Mouse (Mus musculus): ENCODE results near the gene Plxnc1. TPM values are rescaled to one million over a fixed set of nuclear protein-coding genes. Genes with fewer than 3 reads are reported as not detected.
A peak's percentile ranks its signal among the peaks of the same experiment; 100 is the strongest.

Gene Plxnc1
- polyA plus RNA-seq (2016; fragmentation: Nextera tagmentation; extraction: Ambion mirVana): 6.7 and 8.5 TPM in 2 replicates

GRCm38 (mm10) chr10:94944691-94945205 is at the start of gene Plxnc1:
TSS of gene Plxnc1 (minus strand) at chr10:94944835.
- Histone ChIP-seq H3K9me3 (replicated peaks) (no peaks in the 10 kb centered on the region), H3K4me1 (replicated peaks) (peaks cover 32% of the 10 kb centered on the region), H3K36me3 (no peaks in the 10 kb centered on the region), H3K27me3 (replicated peaks) (peaks cover 39% of the 10 kb centered on the region), H3K9ac (peak within 1 kb of the TSS; percentile 76), H3K4me3 (peak within 1 kb of the TSS; percentile 78), H3K27ac (ENCODE audit: poor library complexity, severe bottlenecking) (peak within 1 kb of the TSS; percentile 55; the same call in 1 of the 2 replicates), H3K4me2 (peak within 1 kb of the TSS; percentile 95)
- ATAC-seq (ENCODE audit: insufficient number of reproducible peaks, low FRiP score): peak; percentile 43; the same call in 1 of the 2 replicates
- 5% methylated on average over 40 of the region's 57 CpGs for WGBS

- ATAC-seq (ENCODE audit: insufficient number of reproducible peaks, low FRiP score): no peak; the same call in 1 of the 2 replicates
- peak overlapping the region; percentile 66 for H3K4me2 ChIP-seq
- H3K27ac ChIP-seq (ENCODE audit: poor library complexity, severe bottlenecking): no peak overlapping the region
- H3K27me3 ChIP-seq (replicated peaks): no peaks in the 10 kb centered on the region
- H3K9ac ChIP-seq: 0 out of 2 replicates have a peak overlapping the region, but pooled peaks have one; percentile 52
- peaks cover 12% of the 10 kb centered on the region for H3K4me1 ChIP-seq (replicated peaks)
- H3K9me3 ChIP-seq (replicated peaks): no peaks in the 10 kb centered on the region
- H3K36me3 ChIP-seq: no peaks in the 10 kb centered on the region
- H3K4me3 ChIP-seq: peak overlapping the region; percentile 29; the same call in 1 of the 2 replicates
- WGBS: 8% methylated on average over 9 of the region's 9 CpGs
Observed at GRCm38 (mm10) chr10:94992127-94992526, 47.5 kb upstream of the Plxnc1 start.

- no peaks in the 10 kb centered on the region for H3K9me3 ChIP-seq (replicated peaks)
- H3K27ac ChIP-seq (ENCODE audit: poor library complexity, severe bottlenecking): peak overlapping the region; percentile 39; the same call in 1 of the 2 replicates
- peak overlapping the region; percentile 29 for H3K4me3 ChIP-seq
- peak overlapping the region; percentile 52; the same call in 1 of the 2 replicates for H3K9ac ChIP-seq
- ATAC-seq (ENCODE audit: insufficient number of reproducible peaks, low FRiP score): no peak
- 17% methylated on average over 17 of the region's 17 CpGs for WGBS
- H3K4me2 ChIP-seq: peak overlapping the region; percentile 66
- peaks cover 12% of the 10 kb centered on the region for H3K4me1 ChIP-seq (replicated peaks)
- H3K36me3 ChIP-seq: no peaks in the 10 kb centered on the region
- H3K27me3 ChIP-seq (replicated peaks): no peaks in the 10 kb centered on the region
Observed at GRCm38 (mm10) chr10:94991564-94992097, 47.0 kb upstream of the Plxnc1 start.

GRCm38 (mm10) chr10:94990768-94991563 is 46.3 kb upstream of the Plxnc1 start:
- H3K4me2 ChIP-seq: peak overlapping the region; percentile 66
- no peak for ATAC-seq (ENCODE audit: insufficient number of reproducible peaks, low FRiP score)
- peak overlapping the region; percentile 46; the same call in 1 of the 2 replicates for H3K27ac ChIP-seq (ENCODE audit: poor library complexity, severe bottlenecking)
- peaks cover 12% of the 10 kb centered on the region for H3K4me1 ChIP-seq (replicated peaks)
- H3K9ac ChIP-seq: peak overlapping the region; percentile 52; the same call in 1 of the 2 replicates
- H3K36me3 ChIP-seq: no peaks in the 10 kb centered on the region
- peak overlapping the region; percentile 29 for H3K4me3 ChIP-seq
- 10% methylated on average over 17 of the region's 17 CpGs for WGBS
- H3K27me3 ChIP-seq (replicated peaks): no peaks in the 10 kb centered on the region
- no peaks in the 10 kb centered on the region for H3K9me3 ChIP-seq (replicated peaks)

- H3K4me2 ChIP-seq: no peak overlapping the region
- no peak for ATAC-seq (ENCODE audit: insufficient number of reproducible peaks, low FRiP score)
- peaks cover 12% of the 10 kb centered on the region for H3K4me1 ChIP-seq (replicated peaks)
- no peaks in the 10 kb centered on the region for H3K27me3 ChIP-seq (replicated peaks)
- H3K36me3 ChIP-seq: no peaks in the 10 kb centered on the region
- no peak overlapping the region for H3K9ac ChIP-seq
- no peak overlapping the region for H3K27ac ChIP-seq (ENCODE audit: poor library complexity, severe bottlenecking)
- H3K4me3 ChIP-seq: no peak overlapping the region
- no peaks in the 10 kb centered on the region for H3K9me3 ChIP-seq (replicated peaks)
- 78% methylated on average over 5 of the region's 5 CpGs for WGBS
Observed at GRCm38 (mm10) chr10:94989321-94989720, 44.7 kb upstream of the Plxnc1 start.

GRCm38 (mm10) chr10:94985103-94985502 is 40.5 kb upstream of the Plxnc1 start:
- H3K4me2 ChIP-seq: no peak overlapping the region
- peaks cover 11% of the 10 kb centered on the region for H3K9me3 ChIP-seq (replicated peaks)
- H3K4me3 ChIP-seq: no peak overlapping the region
- no peak for ATAC-seq (ENCODE audit: insufficient number of reproducible peaks, low FRiP score)
- WGBS: 36% methylated on average over 1 of the region's 1 CpGs
- H3K36me3 ChIP-seq: no peaks in the 10 kb centered on the region
- H3K27ac ChIP-seq (ENCODE audit: poor library complexity, severe bottlenecking): no peak overlapping the region
- H3K27me3 ChIP-seq (replicated peaks): no peaks in the 10 kb centered on the region
- peaks cover 6% of the 10 kb centered on the region; the same call in 1 of the 2 replicates for H3K4me1 ChIP-seq (replicated peaks)
- H3K9ac ChIP-seq: no peak overlapping the region

- Histone ChIP-seq H3K4me3 (no peak overlapping the region), H3K4me1 (replicated peaks) (peaks cover 6% of the 10 kb centered on the region; the same call in 1 of the 2 replicates), H3K36me3 (no peaks in the 10 kb centered on the region), H3K9ac (no peak overlapping the region), H3K27ac (ENCODE audit: poor library complexity, severe bottlenecking) (no peak overlapping the region), H3K4me2 (no peak overlapping the region), H3K9me3 (replicated peaks) (peaks cover 11% of the 10 kb centered on the region), H3K27me3 (replicated peaks) (no peaks in the 10 kb centered on the region)
- WGBS: 83% methylated on average over 8 of the region's 8 CpGs
- no peak for ATAC-seq (ENCODE audit: insufficient number of reproducible peaks, low FRiP score)
Observed at GRCm38 (mm10) chr10:94982528-94982927, 37.9 kb upstream of the Plxnc1 start.

GRCm38 (mm10) chr10:94981466-94982138 is 37.0 kb upstream of the Plxnc1 start:
- Histone ChIP-seq H3K9ac (no peak overlapping the region), H3K9me3 (replicated peaks) (peaks cover 11% of the 10 kb centered on the region), H3K27me3 (replicated peaks) (no peaks in the 10 kb centered on the region), H3K4me2 (0 out of 2 replicates have a peak overlapping the region, but pooled peaks have one; percentile 12), H3K4me3 (no peak overlapping the region), H3K36me3 (no peaks in the 10 kb centered on the region), H3K27ac (ENCODE audit: poor library complexity, severe bottlenecking) (no peak overlapping the region), H3K4me1 (replicated peaks) (peaks cover 6% of the 10 kb centered on the region; the same call in 1 of the 2 replicates)
- ATAC-seq (ENCODE audit: insufficient number of reproducible peaks, low FRiP score): no peak
- WGBS: 45% methylated on average over 12 of the region's 12 CpGs

GRCm38 (mm10) chr10:94978265-94978822 is 33.7 kb upstream of the Plxnc1 start:
- no peaks in the 10 kb centered on the region for H3K27me3 ChIP-seq (replicated peaks)
- peaks cover 10% of the 10 kb centered on the region; the same call in 1 of the 2 replicates for H3K4me1 ChIP-seq (replicated peaks)
- H3K36me3 ChIP-seq: no peaks in the 10 kb centered on the region
- no peak overlapping the region for H3K4me3 ChIP-seq
- peaks cover 6% of the 10 kb centered on the region; the same call in 1 of the 2 replicates for H3K9me3 ChIP-seq (replicated peaks)
- H3K9ac ChIP-seq: no peak overlapping the region
- no peak for ATAC-seq (ENCODE audit: insufficient number of reproducible peaks, low FRiP score)
- no peak overlapping the region for H3K27ac ChIP-seq (ENCODE audit: poor library complexity, severe bottlenecking)
- no peak overlapping the region for H3K4me2 ChIP-seq
- WGBS: 61% methylated on average over 5 of the region's 5 CpGs

GRCm38 (mm10) chr10:94976329-94976728 is 31.7 kb upstream of the Plxnc1 start:
- Histone ChIP-seq H3K4me2 (no peak overlapping the region), H3K4me1 (replicated peaks) (0 out of 2 replicates have a peak, but pooled peaks cover 4% of the 10 kb centered on the region), H3K9me3 (replicated peaks) (0 out of 2 replicates have a peak, but pooled peaks cover 3% of the 10 kb centered on the region), H3K4me3 (no peak overlapping the region), H3K36me3 (no peaks in the 10 kb centered on the region), H3K9ac (no peak overlapping the region), H3K27ac (ENCODE audit: poor library complexity, severe bottlenecking) (no peak overlapping the region), H3K27me3 (replicated peaks) (no peaks in the 10 kb centered on the region)
- 57% methylated on average over 5 of the region's 5 CpGs for WGBS
- no peak for ATAC-seq (ENCODE audit: insufficient number of reproducible peaks, low FRiP score)
